Mouse (Mus musculus): ENCODE data around the gene Nlrp9a. TPM values are rescaled to one million over a fixed set of nuclear protein-coding genes. Genes with fewer than 3 reads are reported as not detected.
"Not testable (repeated sequence)": the region's sequence is repeated elsewhere in the genome, so short reads cannot be mapped to it uniquely, and the experiment has no call there.

The Nlrp9a gene
- polyA plus RNA-seq (2015; fragmentation: Nextera tagmentation; extraction: Ambion mirVana), result not detected in 2 replicates

DNA sequence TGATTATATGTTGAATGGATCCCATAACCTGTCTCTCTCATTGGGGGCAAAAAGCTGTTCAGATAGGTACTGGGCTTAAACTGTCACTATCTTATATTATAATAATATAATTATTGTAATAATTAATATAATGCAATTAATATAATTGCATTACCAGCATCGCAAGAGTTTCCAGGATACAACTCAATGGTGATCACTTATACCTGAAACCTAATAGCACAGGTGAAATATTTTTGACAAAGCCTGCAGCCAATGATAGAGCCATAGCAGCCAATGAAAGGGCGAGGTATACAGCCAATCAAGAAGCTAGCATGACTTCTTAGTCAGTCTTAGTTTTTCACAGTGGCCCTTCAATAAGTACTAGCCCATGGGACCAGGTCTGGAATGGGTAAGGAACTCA lies at the start of gene Nlrp9a:
Gene Nlrp9a (plus strand): TSS at position 301 of the 400 bp plus-strand sequence.
- not testable (repeated sequence) for H3K4me3 ChIP-seq; H3K27ac ChIP-seq (replicated peaks); H3K36me3 ChIP-seq; H3K9me3 ChIP-seq; H3K4me2 ChIP-seq (replicated peaks); H3K27me3 ChIP-seq; H3K9ac ChIP-seq (replicated peaks); ATAC-seq (replicated peaks); H3K4me1 ChIP-seq
- WGBS, result 74% methylated on average over 2 of the region's 2 CpGs

DNA sequence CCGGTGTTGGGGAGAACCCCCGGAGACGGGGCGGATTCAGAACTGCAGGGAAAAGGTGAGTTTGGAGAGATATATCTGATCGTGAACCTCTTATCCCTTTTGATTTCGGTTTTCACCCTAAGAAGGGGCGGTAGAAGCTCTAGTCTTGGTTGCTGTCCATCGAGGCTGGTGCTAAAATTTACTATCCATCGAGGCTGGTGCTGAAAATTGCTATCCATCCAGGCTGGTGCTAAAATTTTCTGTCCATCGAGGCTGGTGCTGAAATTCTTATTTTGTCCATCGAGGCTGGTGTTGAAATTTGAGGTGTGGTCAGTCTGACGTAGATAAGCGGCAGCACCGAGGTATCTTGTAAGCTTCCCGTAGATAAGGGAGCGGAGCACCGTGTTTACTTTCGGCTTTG lies 45.3 kb upstream of the Nlrp9a start:
- 84% methylated on average over 18 of the region's 18 CpGs for WGBS
- H3K36me3 ChIP-seq; H3K4me1 ChIP-seq; H3K27ac ChIP-seq (replicated peaks); H3K27me3 ChIP-seq; H3K9ac ChIP-seq (replicated peaks); H3K4me2 ChIP-seq (replicated peaks); H3K4me3 ChIP-seq; ATAC-seq (replicated peaks); H3K9me3 ChIP-seq: not testable (repeated sequence)

DNA sequence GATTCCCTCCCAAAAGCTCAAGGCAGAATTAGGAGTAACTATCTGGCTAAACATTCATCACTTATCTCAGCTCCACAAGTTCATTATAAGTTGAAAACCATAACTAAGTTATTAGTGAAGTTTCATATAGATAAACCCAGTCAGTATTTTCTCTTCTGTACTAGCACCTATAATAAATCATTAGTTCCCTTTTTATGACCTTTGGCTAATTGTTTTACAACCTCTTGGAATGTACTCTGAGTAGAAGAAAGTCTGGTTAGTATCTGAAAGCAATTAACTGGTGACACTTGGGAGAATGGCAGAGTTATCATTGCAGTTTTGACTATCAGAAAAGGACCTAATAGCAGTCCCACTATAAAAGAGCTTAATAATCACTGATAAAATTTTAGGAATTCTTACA lies 54.3 kb downstream of the Nlrp9a start:
- H3K4me3 ChIP-seq, result no peak overlapping the region
- H3K36me3 ChIP-seq, result no peaks in the 10 kb centered on the region
- no peaks in the 10 kb centered on the region for H3K9me3 ChIP-seq
- H3K4me2 ChIP-seq (replicated peaks), result no peak overlapping the region
- ATAC-seq (replicated peaks), result no peak
- H3K4me1 ChIP-seq, result no peaks in the 10 kb centered on the region
- H3K27ac ChIP-seq (replicated peaks), result no peak overlapping the region
- H3K9ac ChIP-seq (replicated peaks), result no peak overlapping the region
- H3K27me3 ChIP-seq, result no peaks in the 10 kb centered on the region

DNA sequence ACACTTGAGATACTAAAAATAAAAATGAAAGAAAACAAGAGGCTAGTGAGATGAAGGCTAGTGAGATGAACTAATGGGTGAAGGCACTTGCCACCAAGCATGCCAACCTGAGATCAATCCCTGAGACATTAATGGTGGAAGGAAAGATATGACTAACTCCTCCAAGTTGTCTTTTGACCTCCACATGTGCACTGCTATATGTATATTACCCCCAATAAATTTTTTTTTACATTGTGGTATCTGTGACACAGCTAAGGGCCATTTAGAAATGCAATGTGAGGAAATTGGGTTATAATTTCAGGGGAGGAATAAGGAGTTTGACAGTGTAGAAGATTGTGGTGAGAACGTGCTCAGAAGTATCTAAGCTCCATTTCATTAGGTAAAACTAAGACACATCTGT lies 55.0 kb downstream of the Nlrp9a start:
- H3K27me3 ChIP-seq, result no peaks in the 10 kb centered on the region
- H3K36me3 ChIP-seq, result no peaks in the 10 kb centered on the region
- H3K9me3 ChIP-seq, result no peaks in the 10 kb centered on the region
- H3K4me2 ChIP-seq (replicated peaks), result no peak overlapping the region
- H3K9ac ChIP-seq (replicated peaks), result no peak overlapping the region
- ATAC-seq (replicated peaks), result no peak
- H3K27ac ChIP-seq (replicated peaks), result no peak overlapping the region
- 77% methylated on average over 1 of the region's 1 CpGs for WGBS
- no peaks in the 10 kb centered on the region for H3K4me1 ChIP-seq
- no peak overlapping the region for H3K4me3 ChIP-seq

GRCm38 (mm10) chr7:26618364-26618763 lies 83.5 kb downstream of the Nlrp9a start, which contains the start of gene Vmn1r185:
Gene Vmn1r185 (minus strand): TSS chr7:26618464.
- H3K27ac ChIP-seq (replicated peaks); H3K4me3 ChIP-seq; H3K9me3 ChIP-seq; H3K4me2 ChIP-seq (replicated peaks); H3K4me1 ChIP-seq; ATAC-seq (replicated peaks); H3K9ac ChIP-seq (replicated peaks); H3K27me3 ChIP-seq; H3K36me3 ChIP-seq: not testable (repeated sequence)
- 79% methylated on average over 1 of the region's 1 CpGs for WGBS

Small RNA genes lying within 50 kb of the gene (microRNA-seq; reads per million reads assigned to microRNA genes)
- gene Gm25947, result not detected

Other genes with a start within 250 kb of the Nlrp9a start
- gene Cyp2a4, start 227.9 kb upstream of the Nlrp9a start, polyA plus RNA-seq (2015; fragmentation: Nextera tagmentation; extraction: Ambion mirVana), result not detected in 2 replicates
- not detected in 2 replicates for gene Nlrp9c, start 131.3 kb upstream of the Nlrp9a start, polyA plus RNA-seq (2015; fragmentation: Nextera tagmentation; extraction: Ambion mirVana)
- not detected in 2 replicates for gene Nlrp4a, start 99.9 kb upstream of the Nlrp9a start, polyA plus RNA-seq (2015; fragmentation: Nextera tagmentation; extraction: Ambion mirVana)
- not detected in 2 replicates for gene Vmn1r185, start 83.4 kb downstream of the Nlrp9a start, polyA plus RNA-seq (2015; fragmentation: Nextera tagmentation; extraction: Ambion mirVana)
- gene Cyp2b23, start 151.4 kb downstream of the Nlrp9a start, polyA plus RNA-seq (2015; fragmentation: Nextera tagmentation; extraction: Ambion mirVana), result not detected in 2 replicates
- 0.14 and 0.19 TPM in 2 replicates for gene Cyp2b19, start 222.1 kb downstream of the Nlrp9a start, polyA plus RNA-seq (2015; fragmentation: Nextera tagmentation; extraction: Ambion mirVana)